ENCODE assay signal across 9 mouse cellular contexts in the genomic region with DNA sequence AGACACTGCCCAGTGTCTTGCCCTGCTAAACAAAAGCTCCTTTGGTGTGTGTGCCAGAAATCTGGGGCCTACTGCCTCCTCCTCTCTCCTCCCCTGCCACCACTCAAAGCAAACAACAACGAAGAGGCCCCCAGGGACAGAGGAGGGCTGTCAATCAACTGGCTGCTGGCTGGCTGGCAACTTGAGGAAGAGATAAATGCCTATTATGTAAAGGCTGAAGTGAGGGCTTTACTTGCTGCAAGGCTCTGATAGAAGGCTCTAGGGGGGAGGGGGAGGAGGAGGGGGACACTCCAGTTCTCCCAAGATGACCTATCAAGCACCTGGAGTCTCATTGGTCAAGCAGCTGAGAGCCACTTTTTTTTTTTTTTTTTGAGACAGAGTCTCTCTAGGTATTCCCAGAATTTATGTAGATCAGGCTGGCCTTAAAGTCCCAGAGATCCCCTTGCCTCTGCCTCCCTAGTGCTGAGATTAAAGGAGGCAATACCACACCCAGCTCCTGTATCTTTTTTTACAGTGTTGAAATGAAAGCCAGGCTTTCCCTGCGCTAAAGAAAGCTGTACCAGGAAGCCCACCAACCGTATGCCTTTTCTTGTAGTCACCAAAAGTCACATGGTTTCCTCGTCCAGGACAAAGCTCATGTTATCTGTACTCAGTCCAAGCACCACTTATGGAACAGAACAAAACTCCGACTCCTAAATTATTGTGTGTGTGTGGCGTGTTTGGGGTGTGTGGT. TPM values are rescaled to one million over a fixed set of nuclear protein-coding genes. Genes with fewer than 3 reads are reported as not detected.
DNase-seq lines count a peak whose midpoint lies in the region; ATAC-seq and TF ChIP-seq lines count a peak whose summit lies in the region.
"Had no signal": no experiment of that assay in that cellular context is flagged by ENCODE, and none has a peak within 500 bp of the region (broad histone marks: within the 10 kb centered on the region; RNA-seq: fewer than 3 reads in every experiment).

No protein-coding gene starts in this region.

- no peak overlapping the region for H3K9ac ChIP-seq in embryonic facial prominence, embryonic 14.5 days (ENCODE audit: low read depth, low read length)
- H3K9ac ChIP-seq in liver, embryonic 16.5 days (ENCODE audit: low read depth, low read length): no peak overlapping the region

- peaks cover 9% of the 10 kb centered on the region for H3K4me1 ChIP-seq in G1E (ENCODE audit: insufficient read depth, low read depth, low read length)
- H3K4me1 ChIP-seq in embryonic facial prominence, embryonic 14.5 days (ENCODE audit: control insufficient read depth, insufficient read depth, low read length): no peaks in the 10 kb centered on the region; the same call in 1 of the 2 replicates
- peaks cover 24% of the 10 kb centered on the region for H3K4me1 ChIP-seq in liver, embryonic 16.5 days (ENCODE audit: control insufficient read depth, low read depth, low read length)

- peaks cover 15% of the 10 kb centered on the region for H3K27me3 ChIP-seq in G1E (ENCODE audit: insufficient read depth, low read length)
- H3K27me3 ChIP-seq in embryonic facial prominence, embryonic 14.5 days (replicated peaks; ENCODE audit: control insufficient read depth, insufficient read depth, low read length): no peaks in the 10 kb centered on the region
- no peaks in the 10 kb centered on the region for H3K27me3 ChIP-seq in liver, embryonic 16.5 days (ENCODE audit: control insufficient read depth, insufficient read depth, low read depth, low read length)

- H3K27ac ChIP-seq in embryonic facial prominence, embryonic 14.5 days (replicated peaks; ENCODE audit: low read depth, low read length): no peak overlapping the region
- 0 out of 2 replicates have a peak overlapping the region, but pooled peaks have one; percentile 13 for H3K27ac ChIP-seq in liver, embryonic 16.5 days (ENCODE audit: low read length)
- H3K27ac ChIP-seq: kidney, postnatal 0 days had no signal

- no peak overlapping the region for H3K4me2 ChIP-seq in embryonic facial prominence, embryonic 14.5 days (ENCODE audit: low read depth, low read length)
- no peak overlapping the region for H3K4me2 ChIP-seq in liver, embryonic 16.5 days (ENCODE audit: low read depth, low read length)

- WGBS in embryonic facial prominence, embryonic 14.5 days: 69% methylated on average over 5 of the region's 6 CpGs
- WGBS in liver, embryonic 16.5 days (ENCODE audit: insufficient replicate concordance): 24% methylated on average over 6 of the region's 6 CpGs

- ATAC-seq in G1E (ENCODE audit: extremely low read depth, insufficient number of reproducible peaks, low FRiP score, poor library complexity, severe bottlenecking): peak; percentile 84
- ATAC-seq in embryonic facial prominence, embryonic 14.5 days (ENCODE audit: low read depth): peak; percentile 30; the same call in 1 of the 2 replicates
- peak; percentile 57 for ATAC-seq in liver, embryonic 16.5 days (ENCODE audit: low read depth)

- no peaks in the 10 kb centered on the region for H3K36me3 ChIP-seq in G1E (replicated peaks)
- H3K36me3 ChIP-seq in embryonic facial prominence, embryonic 14.5 days (ENCODE audit: control insufficient read depth, insufficient read depth, low read length): no peaks in the 10 kb centered on the region
- H3K36me3 ChIP-seq in liver, embryonic 16.5 days (ENCODE audit: control insufficient read depth, insufficient read depth): no peaks in the 10 kb centered on the region

- H3K9me3 ChIP-seq in G1E (replicated peaks): no peaks in the 10 kb centered on the region
- H3K9me3 ChIP-seq in embryonic facial prominence, embryonic 14.5 days (ENCODE audit: control insufficient read depth, low read length): no peaks in the 10 kb centered on the region
- no peaks in the 10 kb centered on the region for H3K9me3 ChIP-seq in liver, embryonic 16.5 days (replicated peaks; ENCODE audit: control insufficient read depth, low read length)

- DNase-seq in cerebellum, adult 9-10 months: peak; percentile 14
- no peak for DNase-seq in cerebellum, adult 18-20 months
- DNase-seq in G1E (ENCODE audit: low spot score): no peak
- DNase-seq in embryonic facial prominence, embryonic 14.5 days (ENCODE audit: low spot score): peak; percentile 79
- DNase-seq in spleen, postnatal 4 days (ENCODE audit: low spot score in 2 of 2): peak; percentile 64 to 77
- no peak for DNase-seq in ovary, postnatal 10 days (ENCODE audit: low spot score)
- DNase-seq in right cerebral cortex, postnatal 36 days (ENCODE audit: low spot score in 2 of 2): no peak

- H3K4me3 ChIP-seq in G1E (ENCODE audit: low read depth, low read length): no peak overlapping the region
- no peak overlapping the region for H3K4me3 ChIP-seq in embryonic facial prominence, embryonic 14.5 days (ENCODE audit: low read depth, low read length)
- no peak overlapping the region for H3K4me3 ChIP-seq in liver, embryonic 16.5 days (ENCODE audit: low read depth, low read length)

- TF ChIP-seq CTCF in G1E (IDR thresholded peaks at IDR 0.05; ENCODE audit: low read depth, low read length): no peak

RNA-seq across cellular contexts. Expression of a gene that starts 24.4 kb away (rescaled TPM):
- total RNA-seq in G1E (2014; fragmentation: Nextera tagmentation): 16.6 and 17.9 TPM in 2 replicates
- 13.6 and 14.6 TPM in 2 replicates for total RNA-seq in G1E (2017)
- 6.4 and 8.2 TPM in 2 replicates for polyA plus RNA-seq in G1E (2012)
- polyA plus RNA-seq in embryonic facial prominence, embryonic 14.5 days (2014; fragmentation: Nextera tagmentation; extraction: Ambion mirVana): 15.4 and 15.6 TPM in 2 replicates
- polyA plus RNA-seq in liver, embryonic 16.5 days (2015; fragmentation: Nextera tagmentation; extraction: Ambion mirVana): 3.7 and 4.2 TPM in 2 replicates

Comparison
In these comparisons a context has a peak if more than half of its experiments do, and no peak if none do; other contexts are left out.
1. DNase-seq: peak in cerebellum, adult 9-10 months (single experiment), embryonic facial prominence, embryonic 14.5 days (single experiment) and spleen, postnatal 4 days (2 of 2); none in cerebellum, adult 18-20 months (0 of 2), G1E (single experiment), ovary, postnatal 10 days (single experiment) and right cerebral cortex, postnatal 36 days (0 of 2).
2. ATAC-seq: peak in every context shown above with its lines; median percentile 84 in G1E; 57 in liver, embryonic 16.5 days; 30 in embryonic facial prominence, embryonic 14.5 days.